Mouse (Mus musculus): ENCODE results near the gene Man2a1. TPM values are rescaled to one million over a fixed set of nuclear protein-coding genes. Genes with fewer than 3 reads are reported as not detected.

Man2a1 gene
- 11.4 and 11.7 TPM in 2 replicates for polyA plus RNA-seq (2015; fragmentation: Nextera tagmentation; extraction: Ambion mirVana)

DNA sequence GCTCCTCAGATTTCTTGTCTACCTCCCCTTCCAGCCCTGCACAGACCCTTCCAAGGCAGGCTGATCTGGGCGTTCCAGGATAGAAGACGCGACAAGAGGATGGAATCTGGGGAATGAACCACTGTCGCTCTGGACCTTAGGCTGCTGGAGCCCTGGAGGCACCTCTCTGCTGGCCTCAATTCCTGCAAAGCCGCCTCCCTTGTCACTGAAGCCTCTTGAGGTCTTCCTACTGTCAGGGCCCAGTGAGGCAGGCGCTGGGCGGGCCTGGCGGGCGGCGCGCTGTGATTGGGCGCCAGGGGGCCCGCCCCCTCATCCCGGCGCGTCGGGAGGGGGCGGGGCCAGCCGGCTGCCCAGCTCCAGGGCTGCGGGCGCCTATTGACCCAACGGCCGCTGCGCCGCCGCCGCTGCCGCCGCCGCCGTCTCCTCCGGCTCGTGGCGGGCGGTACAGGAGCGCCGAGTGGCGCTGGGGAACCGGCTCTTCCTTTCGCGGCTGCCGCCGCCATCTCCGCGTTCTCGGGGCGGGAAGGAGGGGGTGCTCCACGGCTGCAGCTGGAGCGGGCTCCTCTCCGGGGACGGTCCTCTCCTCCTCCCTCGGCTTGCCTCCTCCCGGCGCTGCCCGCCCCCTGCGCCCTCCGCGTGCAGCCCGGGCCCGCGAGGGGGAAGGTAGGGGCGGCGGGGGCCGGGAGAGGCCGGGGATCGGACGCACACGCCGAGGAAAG lies at the start of gene Man2a1:
Gene Man2a1, plus strand, starts transcription at position 365 of the 719 bp plus-strand sequence.

Other genes starting within 250 kb of the Man2a1 start
- not detected in 2 replicates for gene 4930583I09Rik, start 235.3 kb downstream of the Man2a1 start, polyA plus RNA-seq (2015; fragmentation: Nextera tagmentation; extraction: Ambion mirVana)